Mouse (Mus musculus): ENCODE measurements at regions not wholly inside any gene's neighbourhood (a gene's known extent, or its start where the extent isn't known, plus 50 kb on each side); places are given as distances from the start of the nearest gene placed in this dataset.

DNA sequence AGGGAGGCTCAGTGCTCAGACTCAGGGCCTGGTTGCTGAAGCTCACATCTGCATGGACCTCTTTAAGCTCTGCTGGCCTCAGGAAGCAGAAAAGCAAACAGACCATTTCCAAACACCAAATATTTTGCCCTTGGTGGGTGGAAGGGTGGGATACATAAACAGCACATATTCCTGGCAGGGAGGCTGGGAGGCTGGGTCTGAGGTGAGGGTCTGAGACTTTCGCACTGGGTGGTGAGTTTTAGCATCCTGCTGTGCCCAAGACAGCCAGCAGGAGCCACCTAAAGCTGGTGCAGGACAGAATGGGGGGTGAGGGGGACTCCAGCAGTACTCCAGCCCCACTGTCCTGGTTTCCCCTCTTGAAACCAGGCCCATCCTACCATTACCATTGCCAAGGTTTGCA is 90.6 kb upstream of the Syt13 start:
- TF ChIP-seq CTCF (IDR thresholded peaks at IDR 0.05) (no peak), POLR2A (IDR thresholded peaks at IDR 0.05; ENCODE audit: insufficient read depth, low read depth, low read length) (no peak)
